Mouse (Mus musculus) liver, adult 2 months (tissue): ENCODE data around the gene Shoc2.

Source experiments
- CTCF ChIP-seq: fragments of 200-500 bp; IDR thresholded peaks from 2 replicates; pipeline ENCODE4 v1.5.1; 2011; ENCODE audit warnings: low read depth, low read length, control low read depth
- POLR2A ChIP-seq: fragments of 200-500 bp; IDR thresholded peaks from 2 replicates; pipeline ENCODE4 v1.6.1; 2011; ENCODE audit warnings: low read length, control low read depth; ENCODE audit not compliant: insufficient read depth; ENCODE audit errors: extremely low read depth

- no peak for TF ChIP-seq CTCF
- no peak for TF ChIP-seq POLR2A
Measured at GRCm38 (mm10) chr19:54040356-54041028, 96.4 kb downstream of the Shoc2 start.
